Mouse (Mus musculus) thymus, adult 2 months (tissue): Measurements from ENCODE around the gene Noct.

Experiments used
- CTCF ChIP-seq: fragments of 200-500 bp; IDR thresholded peaks from 2 replicates; pipeline ENCODE4 v1.5.1; 2012; ENCODE audit warnings: mild to moderate bottlenecking, control low read depth, low read length, moderate library complexity, borderline replicate concordance; ENCODE audit not compliant: control insufficient read depth, poor library complexity, insufficient read depth; ENCODE audit errors: extremely low read depth
- POLR2A ChIP-seq: fragments of 200-500 bp; IDR thresholded peaks from 2 replicates; pipeline ENCODE4 v1.6.1; 2012; ENCODE audit warnings: mild to moderate bottlenecking, low read length, control low read depth, moderate library complexity; ENCODE audit not compliant: control insufficient read depth, poor library complexity, insufficient read depth; ENCODE audit errors: extremely low read depth

- TF ChIP-seq CTCF (no peak), POLR2A (no peak)
Observed at GRCm38 (mm10) chr3:51284375-51284774, 60.1 kb downstream of the Noct start.
